Mouse (Mus musculus): ENCODE measurements around the gene 5031410I06Rik.
"Not testable (repeated sequence)": the region's sequence is repeated elsewhere in the genome, so short reads cannot be mapped to it uniquely, and the experiment has no call there.

5031410I06Rik gene

GRCm38 (mm10) chr5:26105262-26105661 lies at the start of gene 5031410I06Rik:
5031410I06Rik (minus strand) TSS chr5:26105362.
- not testable (repeated sequence) for DNase-seq

GRCm38 (mm10) chr5:26142891-26143290 lies 37.7 kb upstream of the 5031410I06Rik start:
- no peak for DNase-seq

GRCm38 (mm10) chr5:26121321-26121720 lies 16.2 kb upstream of the 5031410I06Rik start, which contains the start of gene Gm10220:
Gm10220 (minus strand) TSS chr5:26121421.
- DNase-seq: not testable (repeated sequence)

- DNase-seq: not testable (repeated sequence)
These were observed 16.0 kb downstream of the 5031410I06Rik start, which contains the start of gene Gm10471 for GRCm38 (mm10) chr5:26089191-26089590. Gm10471 (minus strand) TSS chr5:26089291.

GRCm38 (mm10) chr5:26079023-26079422 lies 26.1 kb downstream of the 5031410I06Rik start:
- DNase-seq: not testable (repeated sequence)

GRCm38 (mm10) chr5:26070716-26071115 lies 34.4 kb downstream of the 5031410I06Rik start:
- DNase-seq: no peak

GRCm38 (mm10) chr5:26058481-26058880 lies 46.7 kb downstream of the 5031410I06Rik start, which contains the start of gene Gm7347:
Gm7347 (minus strand) TSS chr5:26058581.
- DNase-seq: not testable (repeated sequence)
